Mouse (Mus musculus) stomach, postnatal 0 days (tissue): ENCODE results near the gene Arhgap31. TPM values are rescaled to one million over a fixed set of nuclear protein-coding genes. Genes with fewer than 3 reads are reported as not detected.

Experiments used
- ATAC-seq: fragments of 200-750 bp; cut with Nextera tagmentation; 2 replicates; pipeline ENCODE4 v1.8.0; 2017; ENCODE audit not compliant: low FRiP score, low TSS enrichment
- DNase-seq: peaks from one replicate; pipeline ENCODE4 v3.0.0-alpha.2; 2016; ENCODE audit warnings: low spot score
- H3K27ac ChIP-seq: fragments of 300-500 bp; sonication (generic); replicated peaks from 2 replicates; pipeline ENCODE4 v1.5.1; 2014; ENCODE audit warnings: mild to moderate bottlenecking, control low read depth
- H3K27me3 ChIP-seq: fragments of 300-500 bp; sonication (generic); 2 replicates; pipeline ENCODE4 v1.6.1; 2014; ENCODE audit warnings: low read length; ENCODE audit not compliant: control insufficient read depth, insufficient read depth
- H3K36me3 ChIP-seq: fragments of 300-500 bp; sonication (generic); 2 replicates; pipeline ENCODE4 v1.6.1; 2014; ENCODE audit warnings: low read length, mixed read lengths; ENCODE audit not compliant: control insufficient read depth, insufficient read depth
- H3K4me1 ChIP-seq: fragments of 300-500 bp; sonication (generic); replicated peaks from 2 replicates; pipeline ENCODE4 v1.6.1; 2014; ENCODE audit warnings: antibody characterized with exemption; ENCODE audit not compliant: control insufficient read depth, insufficient read depth
- H3K4me2 ChIP-seq: fragments of 300-500 bp; sonication (generic); replicated peaks from 2 replicates; pipeline ENCODE4 v1.6.1; 2014; ENCODE audit warnings: low read depth, mild to moderate bottlenecking, control low read depth, moderate library complexity
- H3K4me3 ChIP-seq: fragments of 300-500 bp; sonication (generic); 2 replicates; pipeline ENCODE4 v1.5.1; 2014; ENCODE audit warnings: low read depth, low read length, control low read depth
- H3K9ac ChIP-seq: fragments of 300-500 bp; sonication (generic); 2 replicates; pipeline ENCODE4 v1.6.1; 2014; ENCODE audit warnings: mild to moderate bottlenecking, low read length, control low read depth, mixed read lengths
- H3K9me3 ChIP-seq: fragments of 300-500 bp; sonication (generic); 2 replicates; pipeline ENCODE4 v1.6.1; 2016; ENCODE audit warnings: low read length; ENCODE audit not compliant: control insufficient read depth
- CTCF ChIP-seq: IDR thresholded peaks from 2 replicates; pipeline ENCODE4 v1.5.1; 2016; ENCODE audit warnings: antibody characterized with exemption, low read depth, mild to moderate bottlenecking, moderate library complexity
- EP300 ChIP-seq: optimal IDR thresholded peaks from 2 replicates; pipeline ENCODE3; 2016; ENCODE audit warnings: antibody characterized with exemption
- WGBS: fragments of 180-500 bp; shearing (Covaris S2); extraction: QIAGEN DNeasy Blood & Tissue Kit; methylation state at CpG from one replicate; pipeline ENCODE4 v1.1.7; 2014; 5-methylcytosine and 5-hydroxymethylcytosine counted together
- polyA plus RNA-seq: library from polyadenylated mRNA; unstranded; fragments of >200 nt; fragmentation: Nextera tagmentation; extraction: Ambion mirVana; gene quantifications from 2 replicates; pipeline ENCODE4 v1.2.1, GENCODE M21; 2015

Arhgap31 gene
- polyA plus RNA-seq, 1 experiment from 2014 or later = 3.1 TPM

DNA sequence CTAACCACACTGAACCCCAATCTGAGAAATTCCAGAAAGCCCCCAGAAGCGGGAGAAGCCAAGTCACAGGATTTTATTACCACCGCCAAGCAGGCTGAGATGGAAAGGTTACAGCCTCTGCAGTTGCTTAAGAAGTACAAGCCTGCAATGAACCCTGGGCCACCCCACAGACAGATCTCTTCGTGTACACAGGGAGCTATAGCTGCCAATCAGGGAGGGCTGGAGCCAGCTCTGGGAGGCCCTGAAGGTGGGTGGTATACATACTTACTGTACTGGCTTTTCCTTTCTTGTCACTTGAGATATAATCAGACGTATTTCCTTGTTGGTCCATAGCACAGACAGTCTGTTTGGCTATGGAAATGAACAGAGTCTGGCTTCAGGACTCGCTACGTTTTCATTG lies 37.7 kb upstream of the Arhgap31 start:
- ATAC-seq = peak; percentile 67; the same call in 1 of the 2 replicates
- no peak overlapping the region for H3K4me2 ChIP-seq
- no peak overlapping the region for H3K4me3 ChIP-seq
- H3K27ac ChIP-seq = no peak overlapping the region
- TF ChIP-seq EP300 = no peak
- no peak for TF ChIP-seq CTCF
- DNase-seq = peak; percentile 37
- no peak overlapping the region for H3K9ac ChIP-seq
- no peaks in the 10 kb centered on the region for H3K36me3 ChIP-seq
- no peaks in the 10 kb centered on the region for H3K4me1 ChIP-seq
- no peaks in the 10 kb centered on the region for H3K9me3 ChIP-seq
- no peaks in the 10 kb centered on the region for H3K27me3 ChIP-seq
- 59% methylated on average over 6 of the region's 6 CpGs for WGBS

DNA sequence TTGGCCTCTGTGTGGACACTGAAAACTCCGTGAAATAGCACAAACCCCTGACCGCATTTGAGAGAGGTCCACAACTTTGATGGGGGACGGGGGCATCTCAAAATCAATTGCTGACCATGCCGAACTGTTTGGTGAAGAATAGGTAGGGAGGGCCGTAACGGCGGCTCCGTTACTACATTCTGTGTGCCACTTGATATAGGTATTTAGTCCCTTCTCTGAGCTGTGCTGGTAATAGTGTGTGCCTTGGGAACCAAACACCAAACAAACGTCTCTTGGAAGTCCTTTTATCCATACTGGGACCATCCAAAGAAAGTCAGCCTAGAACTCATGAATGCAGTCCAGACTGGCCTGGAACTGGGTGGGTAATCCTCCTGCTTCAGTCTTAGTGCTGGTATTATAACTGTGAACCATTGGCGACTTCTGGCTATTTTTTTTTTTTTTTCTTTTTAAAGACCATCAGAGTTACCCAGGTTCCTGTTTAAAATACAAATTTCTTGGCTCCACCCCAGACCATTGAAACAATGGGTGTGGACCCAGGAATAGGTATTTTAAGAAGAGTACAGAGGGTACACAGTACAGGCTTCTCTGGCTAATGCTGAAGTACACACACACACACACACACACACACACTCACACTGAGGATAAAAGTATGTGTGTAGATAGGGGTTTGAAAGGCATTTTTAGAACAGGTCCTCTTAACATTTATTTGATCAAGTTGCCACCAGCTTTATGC lies 31.0 kb upstream of the Arhgap31 start:
- DNase-seq (no peak), ATAC-seq (no peak)
- no peaks in the 10 kb centered on the region for H3K27me3 ChIP-seq
- H3K9ac ChIP-seq = no peak overlapping the region
- no peaks in the 10 kb centered on the region for H3K9me3 ChIP-seq
- no peak overlapping the region for H3K27ac ChIP-seq
- H3K4me3 ChIP-seq = no peak overlapping the region
- H3K4me1 ChIP-seq = no peaks in the 10 kb centered on the region
- WGBS = 90% methylated on average over 10 of the region's 10 CpGs
- no peaks in the 10 kb centered on the region for H3K36me3 ChIP-seq
- H3K4me2 ChIP-seq = no peak overlapping the region
- TF ChIP-seq CTCF (no peak), EP300 (no peak)

DNA sequence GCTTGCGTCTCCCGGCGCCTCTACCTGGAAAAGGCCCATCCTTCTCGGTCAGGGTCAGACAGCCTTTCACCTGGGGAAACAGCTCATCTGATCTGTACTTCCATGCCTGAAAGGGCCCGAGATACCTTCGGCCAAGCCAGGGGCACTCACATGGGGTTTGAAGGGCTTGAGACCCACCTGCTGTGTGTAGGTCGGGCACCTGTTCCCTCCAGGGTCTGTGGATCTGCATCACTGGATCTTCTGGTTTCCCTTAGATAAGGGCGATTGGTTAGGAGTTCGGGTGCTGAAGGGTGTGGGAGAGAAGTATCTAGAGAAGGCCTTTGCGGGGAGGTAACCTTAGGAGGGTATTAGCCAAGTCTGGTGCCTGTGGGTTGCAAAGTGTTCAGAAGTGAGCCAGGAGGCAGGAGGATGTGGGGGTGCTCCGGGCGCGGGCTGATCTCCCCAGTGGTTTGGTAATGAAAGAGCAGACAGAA lies 29.6 kb upstream of the Arhgap31 start:
- Histone ChIP-seq H3K27me3 (no peaks in the 10 kb centered on the region), H3K4me1 (no peaks in the 10 kb centered on the region), H3K9me3 (no peaks in the 10 kb centered on the region), H3K9ac (peak overlapping the region; percentile 72), H3K4me2 (peak overlapping the region; percentile 91), H3K27ac (peak overlapping the region; percentile 70; the same call in 1 of the 2 replicates), H3K4me3 (peak overlapping the region; percentile 76), H3K36me3 (no peaks in the 10 kb centered on the region)
- ATAC-seq (peak; percentile 43; the same call in 1 of the 2 replicates), DNase-seq (peak; percentile 30)
- no peak for TF ChIP-seq CTCF
- TF ChIP-seq EP300 = no peak
- WGBS = 1% methylated on average over 13 of the region's 13 CpGs

DNA sequence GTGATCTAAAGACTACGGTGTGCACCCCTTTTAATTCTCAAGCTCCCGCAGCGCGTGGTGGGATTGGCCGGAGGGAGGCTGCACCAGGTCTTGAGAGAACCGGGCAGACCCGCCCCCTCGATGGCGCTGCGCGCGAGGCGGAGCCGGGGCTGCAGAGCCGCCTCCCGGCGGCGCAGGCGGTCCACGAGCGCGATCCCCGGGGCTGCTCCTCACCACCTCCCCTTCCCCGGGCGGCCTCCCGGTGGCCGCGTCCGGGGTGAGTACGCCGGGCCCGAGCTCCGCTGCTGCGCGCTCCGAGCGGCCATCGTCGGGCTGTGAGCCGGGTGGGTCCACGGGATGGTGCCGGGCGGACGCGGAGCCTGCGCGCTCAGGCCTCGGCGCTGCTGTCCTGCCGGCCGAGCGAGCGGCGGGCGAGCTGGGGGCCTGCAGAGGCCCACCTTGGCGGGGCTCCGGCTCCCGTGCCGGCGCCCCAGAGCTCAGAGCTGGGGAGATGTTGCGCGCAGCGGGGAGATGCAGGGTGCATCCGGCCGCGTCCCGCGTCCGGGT lies 29.1 kb upstream of the Arhgap31 start, which contains the start of gene B4galt4:
Gene B4galt4, plus strand, starts transcription at position 152 of the 546 bp plus-strand sequence.
- H3K4me2 ChIP-seq = peak within 1 kb of the TSS; percentile 91
- no peaks in the 10 kb centered on the region for H3K36me3 ChIP-seq
- peak within 1 kb of the TSS; percentile 76 for H3K4me3 ChIP-seq
- WGBS = under 1% methylated on average over 41 of the region's 69 CpGs
- H3K4me1 ChIP-seq = no peaks in the 10 kb centered on the region
- peak; percentile 46; the same call in 1 of the 2 replicates for TF ChIP-seq CTCF
- TF ChIP-seq EP300 = no peak
- peak; percentile 91 for ATAC-seq
- H3K27ac ChIP-seq = peak within 1 kb of the TSS; percentile 70
- peak; percentile 77 for DNase-seq
- no peaks in the 10 kb centered on the region for H3K9me3 ChIP-seq
- H3K9ac ChIP-seq = peak within 1 kb of the TSS; percentile 72
- no peaks in the 10 kb centered on the region for H3K27me3 ChIP-seq

DNA sequence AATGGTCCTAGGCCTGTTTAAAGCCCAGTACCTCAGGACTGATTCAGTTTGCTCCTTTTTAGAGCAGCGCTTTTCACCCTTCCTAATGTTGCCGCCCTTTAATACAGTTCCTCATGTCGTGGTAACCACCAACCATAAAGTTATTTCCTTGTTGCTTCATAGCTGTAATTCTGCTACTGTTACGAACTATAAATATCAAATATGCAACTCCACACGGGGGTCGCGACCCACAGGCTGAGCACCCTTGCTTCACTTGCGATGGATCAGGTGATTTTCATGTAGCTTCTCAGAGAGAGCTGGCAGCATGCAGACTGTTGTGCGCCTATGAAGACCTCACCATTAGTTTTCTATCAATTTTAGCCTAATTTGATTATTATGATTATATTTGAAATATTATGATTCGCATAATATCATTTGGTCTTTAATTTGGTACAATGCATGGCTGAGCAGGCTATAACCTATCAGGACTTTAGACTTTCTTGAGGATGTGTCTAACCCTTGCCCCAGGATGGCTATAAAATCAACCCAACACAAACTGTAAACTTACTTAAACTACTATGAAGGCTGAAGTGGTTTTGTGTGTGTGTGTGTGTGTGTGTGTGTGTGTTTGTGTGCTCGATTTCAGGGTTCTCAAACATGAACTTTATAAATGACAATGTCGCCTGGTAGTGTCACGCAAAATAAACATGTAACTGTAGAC lies 28.3 kb upstream of the Arhgap31 start:
- no peaks in the 10 kb centered on the region for H3K27me3 ChIP-seq
- TF ChIP-seq CTCF (no peak), EP300 (no peak)
- H3K9ac ChIP-seq = no peak overlapping the region
- H3K9me3 ChIP-seq = no peaks in the 10 kb centered on the region
- no peak overlapping the region for H3K27ac ChIP-seq
- 81% methylated on average over 13 of the region's 13 CpGs for WGBS
- peak overlapping the region; percentile 91 for H3K4me2 ChIP-seq
- no peak for DNase-seq
- no peaks in the 10 kb centered on the region for H3K4me1 ChIP-seq
- H3K36me3 ChIP-seq = no peaks in the 10 kb centered on the region
- no peak for ATAC-seq
- peak overlapping the region; percentile 76; the same call in 1 of the 2 replicates for H3K4me3 ChIP-seq
